Mouse (Mus musculus): ENCODE data around the gene Tnnt2. TPM values are rescaled to one million over a fixed set of nuclear protein-coding genes. Genes with fewer than 3 reads are reported as not detected.

Gene Tnnt2
- total RNA-seq, 2 experiments from 2014 or later: 7.5 to 8.9 TPM

DNA sequence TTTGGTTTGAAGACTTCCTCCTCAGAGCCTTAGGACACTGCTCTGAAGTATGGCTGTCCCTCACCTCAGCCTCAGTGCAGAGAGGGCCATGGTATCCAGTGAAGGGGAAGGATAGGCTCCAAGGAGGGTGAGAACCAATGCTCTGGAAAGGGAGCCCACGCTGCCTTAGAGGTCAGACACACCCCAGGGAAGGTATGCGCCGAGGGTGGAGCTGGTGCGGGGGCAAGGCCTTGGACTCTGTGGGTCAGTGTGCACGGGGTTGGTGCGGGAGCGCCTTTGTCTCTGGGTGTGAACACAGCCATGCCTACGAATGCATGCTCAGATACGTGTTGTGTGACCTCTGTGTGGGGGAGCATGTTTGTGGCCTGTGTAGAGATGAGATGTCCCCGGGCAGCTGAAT is 16.1 kb upstream of the Tnnt2 start:
- TF ChIP-seq CTCF (IDR thresholded peaks at IDR 0.05): no peak
- intact Hi-C loops (cut with DNase I): no loop called here

DNA sequence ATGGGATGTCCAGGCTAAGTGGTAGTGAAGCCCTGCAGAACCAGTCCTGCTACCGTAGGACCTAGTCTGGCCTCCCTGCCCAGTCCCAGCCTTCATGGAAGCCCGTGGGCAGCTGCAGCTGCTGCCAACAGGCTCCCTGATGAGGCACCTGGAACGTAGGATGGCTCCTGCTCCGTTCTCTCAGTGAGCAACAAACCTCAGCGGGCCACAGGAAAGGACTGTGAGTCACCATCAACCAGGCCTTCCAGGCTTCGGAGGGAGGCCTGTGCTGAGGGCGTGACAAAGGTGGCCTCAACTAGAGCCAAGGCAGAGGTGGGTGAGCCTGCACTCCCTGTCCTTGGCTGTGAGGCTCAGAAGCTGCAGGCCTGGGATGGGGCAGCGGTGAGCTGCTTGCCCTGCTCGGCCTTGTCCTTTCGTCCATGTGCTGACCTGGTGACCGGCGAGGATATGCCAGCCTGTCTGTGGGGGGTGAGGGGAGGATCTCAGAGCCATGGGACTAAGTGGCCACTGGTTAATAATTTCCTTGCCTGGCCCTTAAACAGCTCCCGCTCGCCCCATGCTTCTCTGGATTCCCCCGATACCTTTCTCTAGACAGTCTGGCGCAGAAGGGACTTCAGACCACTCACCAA is 15.3 kb upstream of the Tnnt2 start:
- no peak overlapping the region for H3K27ac ChIP-seq
- intact Hi-C loops (cut with DNase I): no loop called here
- TF ChIP-seq CTCF (IDR thresholded peaks at IDR 0.05): no peak
- peak in 1 of 2 experiments; percentile 36 for DNase-seq (ENCODE audit: extremely low spot score in 1 of 2, low spot score in 2 of 2)
- H3K4me3 ChIP-seq: no peak overlapping the region

More for the DNA sequence above, 16.1 kb upstream of the Tnnt2 start:
- no peak overlapping the region for H3K4me3 ChIP-seq
- no peak overlapping the region for H3K27ac ChIP-seq
- DNase-seq (ENCODE audit: extremely low spot score in 1 of 2, low spot score in 2 of 2): no peak

- TF ChIP-seq CTCF (IDR thresholded peaks at IDR 0.05): no peak
- DNase-seq (ENCODE audit: extremely low spot score in 1 of 2, low spot score in 2 of 2): no peak
- intact Hi-C loops (cut with DNase I): no loop called here
- H3K4me3 ChIP-seq: no peak overlapping the region
- H3K27ac ChIP-seq: no peak overlapping the region
These were observed 14.4 kb upstream of the Tnnt2 start for GRCm38 (mm10) chr1:135821780-135822179.

GRCm38 (mm10) chr1:135828918-135829317 is 7.2 kb upstream of the Tnnt2 start:
- Histone ChIP-seq H3K27ac (no peak overlapping the region), H3K4me3 (no peak overlapping the region)
- peak; percentile 34 to 38 for DNase-seq (ENCODE audit: extremely low spot score in 1 of 2, low spot score in 2 of 2)
- TF ChIP-seq CTCF (IDR thresholded peaks at IDR 0.05): peak; percentile 49
- intact Hi-C loops (cut with DNase I): loop anchor here (1.0 to 5.0 kb wide), 2 partner anchors 18 to 77 kb away; no protein-coding TSS in a partner anchor

- H3K27ac ChIP-seq: no peak overlapping the region
- no peak for TF ChIP-seq CTCF (IDR thresholded peaks at IDR 0.05)
- no peak overlapping the region for H3K4me3 ChIP-seq
- intact Hi-C loops (cut with DNase I): no loop called here
- DNase-seq (ENCODE audit: extremely low spot score in 1 of 2, low spot score in 2 of 2): no peak
These were observed 1.8 kb upstream of the Tnnt2 start for GRCm38 (mm10) chr1:135834206-135834859.

DNA sequence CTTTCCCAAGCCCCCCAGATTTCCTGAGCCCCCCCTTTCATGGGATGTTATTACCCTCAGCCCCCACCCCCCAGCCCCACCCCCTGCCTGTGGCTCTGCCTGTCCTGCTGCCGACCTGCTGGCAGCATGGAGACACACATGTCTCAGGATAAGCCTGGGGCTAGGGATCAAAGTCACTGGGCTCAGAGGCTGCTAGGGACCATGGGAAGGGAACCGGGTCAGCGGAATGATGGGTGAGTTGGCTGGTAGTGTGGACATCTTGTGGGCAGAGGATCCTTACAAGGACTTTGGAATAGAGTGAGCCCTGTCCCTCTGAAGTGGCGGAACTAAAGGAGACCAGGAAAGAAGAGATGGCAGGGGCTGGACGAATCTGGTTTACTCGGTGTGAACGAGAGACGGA is 1.2 kb upstream of the Tnnt2 start:
- no peak for TF ChIP-seq CTCF (IDR thresholded peaks at IDR 0.05)
- intact Hi-C loops (cut with DNase I): no loop called here
- Histone ChIP-seq H3K27ac (no peak overlapping the region), H3K4me3 (no peak overlapping the region)
- DNase-seq (ENCODE audit: extremely low spot score in 1 of 2, low spot score in 2 of 2): no peak

- no peak for DNase-seq (ENCODE audit: extremely low spot score in 1 of 2, low spot score in 2 of 2)
- no peak overlapping the region for H3K4me3 ChIP-seq
- no peak for TF ChIP-seq CTCF (IDR thresholded peaks at IDR 0.05)
- H3K27ac ChIP-seq: no peak overlapping the region
- intact Hi-C loops (cut with DNase I): no loop called here
These were observed 2.5 kb downstream of the Tnnt2 start for GRCm38 (mm10) chr1:135838626-135839025.

DNA sequence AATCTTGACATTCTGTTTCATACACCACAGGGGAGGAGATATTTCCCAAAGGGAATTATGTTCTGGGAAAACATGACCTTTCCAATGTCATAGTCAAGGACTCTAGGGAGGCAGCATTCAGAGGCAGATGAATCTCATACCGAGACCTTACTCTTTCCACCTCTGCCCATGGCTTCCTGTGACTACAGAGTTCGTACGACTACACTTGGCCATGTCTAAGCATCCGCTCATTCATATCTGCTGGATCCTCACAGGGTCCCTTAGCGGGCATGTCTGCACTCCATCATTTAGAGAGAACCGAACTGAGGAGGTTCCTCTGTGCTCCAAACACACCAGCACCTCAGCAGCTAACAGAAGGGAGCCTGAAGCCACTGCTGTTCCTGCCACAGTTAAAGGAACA is 2.9 kb downstream of the Tnnt2 start:
- H3K4me3 ChIP-seq: no peak overlapping the region
- intact Hi-C loops (cut with DNase I): no loop called here

GRCm38 (mm10) chr1:135840675-135841395 is 4.7 kb downstream of the Tnnt2 start:
- no peak for TF ChIP-seq CTCF (IDR thresholded peaks at IDR 0.05)
- no peak overlapping the region for H3K27ac ChIP-seq
- no peak overlapping the region for H3K4me3 ChIP-seq
- no peak for DNase-seq (ENCODE audit: extremely low spot score in 1 of 2, low spot score in 2 of 2)
- intact Hi-C loops (cut with DNase I): loop anchor here (10.0 kb wide), 1 partner anchor 364 kb away; no protein-coding TSS in a partner anchor

More for the DNA sequence above, 2.9 kb downstream of the Tnnt2 start:
- TF ChIP-seq CTCF (IDR thresholded peaks at IDR 0.05): no peak
- H3K27ac ChIP-seq: no peak overlapping the region
- no peak for DNase-seq (ENCODE audit: extremely low spot score in 1 of 2, low spot score in 2 of 2)

DNA sequence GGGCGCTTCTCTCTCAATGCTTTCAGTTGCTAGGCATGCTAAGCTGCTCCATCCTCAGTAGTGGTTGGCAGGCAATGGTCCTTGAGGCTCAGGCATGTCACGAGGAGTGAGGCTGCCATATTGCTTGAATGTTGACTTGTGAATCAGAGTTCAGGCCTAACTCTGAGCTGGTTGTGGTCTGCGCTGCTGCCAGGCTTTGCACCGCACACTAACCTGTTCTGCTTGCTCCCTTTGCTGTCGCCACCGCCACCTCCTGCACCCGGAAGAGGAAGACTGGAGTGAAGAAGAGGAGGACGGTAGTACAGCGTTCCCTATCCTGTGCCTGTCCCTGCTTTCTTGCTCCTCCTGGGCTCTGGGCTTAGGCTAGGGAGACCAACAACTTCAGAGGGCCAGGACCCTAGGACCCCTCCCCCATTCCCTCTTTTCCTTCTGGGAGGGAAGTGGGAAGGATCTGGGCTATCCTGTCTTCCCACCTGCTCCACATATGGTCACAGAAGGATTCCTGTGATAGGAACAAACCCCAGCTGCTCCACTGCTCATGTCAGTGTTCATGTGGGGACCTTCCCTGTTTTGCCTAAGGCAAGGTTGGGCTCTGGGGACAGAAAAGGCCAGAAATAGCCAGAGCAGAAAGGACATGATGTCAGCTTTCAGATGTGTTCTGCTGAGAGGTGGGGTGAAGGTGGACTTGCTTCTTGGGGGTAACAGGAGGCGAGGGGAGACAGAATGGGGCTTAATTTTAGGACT is 7.5 kb downstream of the Tnnt2 start:
- H3K4me3 ChIP-seq: no peak overlapping the region

DNA sequence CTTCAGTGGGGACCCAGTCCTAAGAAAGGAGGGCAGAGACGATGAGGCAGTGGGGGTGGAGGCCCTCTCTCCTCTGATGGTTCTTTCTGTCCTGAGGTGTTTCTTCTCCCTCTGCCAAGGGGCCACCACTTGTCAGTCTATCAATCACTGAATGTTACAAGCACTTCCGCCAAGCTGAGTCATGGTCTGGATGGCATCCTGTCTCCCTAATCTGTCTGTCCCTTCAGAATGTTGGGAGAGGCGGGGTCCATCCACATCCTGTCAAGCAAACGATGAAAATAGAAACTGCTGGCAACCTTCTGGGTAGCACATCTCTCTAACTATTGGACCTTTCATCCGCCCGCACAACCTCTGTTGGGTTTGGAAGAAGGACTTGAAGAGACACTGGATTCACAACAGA is 8.3 kb downstream of the Tnnt2 start:
- TF ChIP-seq CTCF (IDR thresholded peaks at IDR 0.05): no peak
- H3K27ac ChIP-seq: no peak overlapping the region
- H3K4me3 ChIP-seq: no peak overlapping the region
- intact Hi-C loops (cut with DNase I): loop anchor here (10.0 kb wide), 1 partner anchor 360 kb away; no protein-coding TSS in a partner anchor
- no peak for DNase-seq (ENCODE audit: extremely low spot score in 1 of 2, low spot score in 2 of 2)

More for the DNA sequence above, 7.5 kb downstream of the Tnnt2 start:
- TF ChIP-seq CTCF (IDR thresholded peaks at IDR 0.05): no peak
- no peak for DNase-seq (ENCODE audit: extremely low spot score in 1 of 2, low spot score in 2 of 2)
- intact Hi-C loops (cut with DNase I): loop anchor here (10.0 kb wide), 1 partner anchor 361 kb away; no protein-coding TSS in a partner anchor
- no peak overlapping the region for H3K27ac ChIP-seq

Measured in left cerebral cortex, adult 2 months (tissue).